ENCODE assay signal across 9 mouse cellular contexts in the genomic region with DNA sequence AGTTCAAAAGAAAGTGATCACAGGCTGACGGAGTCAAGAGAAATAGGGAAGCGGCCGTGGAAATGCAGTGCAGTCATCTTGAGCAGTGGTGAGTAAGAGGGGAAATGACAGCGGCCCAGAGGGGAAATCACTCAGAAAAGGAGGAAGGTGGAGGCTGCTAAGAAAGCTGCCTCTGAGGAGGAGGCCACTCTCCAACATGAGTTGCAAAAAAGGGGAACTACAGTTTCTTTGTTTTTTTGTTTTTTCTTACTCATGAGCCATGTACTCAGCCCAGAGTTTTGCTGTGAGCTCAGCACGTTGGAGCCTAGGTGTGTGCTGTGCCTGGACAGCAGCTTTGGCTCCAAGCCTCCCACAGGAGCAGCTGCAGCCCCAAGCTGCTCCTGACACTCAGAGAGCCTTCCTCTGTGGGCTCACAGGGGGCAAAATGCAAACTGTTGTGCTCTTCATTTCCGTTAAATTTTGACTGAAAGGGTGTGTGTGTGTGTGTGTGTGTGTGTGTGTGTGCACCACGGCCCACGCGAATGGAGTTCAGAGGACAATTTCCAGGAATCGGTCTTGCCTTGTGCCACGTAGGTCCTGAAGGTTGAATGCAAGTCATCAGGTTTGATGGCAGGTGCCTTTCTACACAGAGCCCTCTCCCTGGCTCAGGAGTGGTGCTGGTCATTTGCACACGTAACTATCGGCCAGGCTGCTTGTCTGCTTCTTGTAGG. TPM values are rescaled to one million over a fixed set of nuclear protein-coding genes. Genes with fewer than 3 reads are reported as not detected.
A peak's percentile ranks its signal among the peaks of the same experiment; 100 is the strongest.
DNase-seq lines count a peak whose midpoint lies in the region; ATAC-seq lines count a peak whose summit lies in the region.
"Had no signal": no experiment of that assay in that cellular context is flagged by ENCODE, and none has a peak within 500 bp of the region (broad histone marks: within the 10 kb centered on the region; RNA-seq: fewer than 3 reads in every experiment).

No protein-coding gene starts in this region.

- H3K27me3 ChIP-seq in embryonic facial prominence, embryonic 14.5 days (replicated peaks; ENCODE audit: control insufficient read depth, insufficient read depth, low read length) = no peaks in the 10 kb centered on the region
- H3K27me3 ChIP-seq in embryonic facial prominence, embryonic 10.5 days (replicated peaks; ENCODE audit: low read depth, poor library complexity, severe bottlenecking) = no peaks in the 10 kb centered on the region
- H3K27me3 ChIP-seq in hindbrain, embryonic 14.5 days (ENCODE audit: control insufficient read depth, insufficient read depth, low read length) = no peaks in the 10 kb centered on the region

- H3K9ac ChIP-seq in embryonic facial prominence, embryonic 14.5 days (ENCODE audit: low read depth, low read length) = no peak overlapping the region
- no peak overlapping the region for H3K9ac ChIP-seq in hindbrain, embryonic 14.5 days

- DNase-seq in embryonic facial prominence, embryonic 14.5 days (ENCODE audit: low spot score) = peak; percentile 36
- no peak for DNase-seq in embryonic facial prominence, embryonic 10.5 days (ENCODE audit: low spot score)
- DNase-seq in CD4-positive helper T cell, adult 2 months (ENCODE audit: low read depth, low spot score) = peak; percentile 85
- peak; percentile 35 for DNase-seq in liver
- DNase-seq in ovary, postnatal 14 days (ENCODE audit: low spot score) = no peak
- no peak for DNase-seq in hindbrain, embryonic 14.5 days (ENCODE audit: low spot score)
- DNase-seq in adrenal gland, postnatal 4 days (ENCODE audit: low spot score in 2 of 2) = no peak

- H3K27ac ChIP-seq in embryonic facial prominence, embryonic 14.5 days (replicated peaks; ENCODE audit: low read depth, low read length) = no peak overlapping the region
- no peak overlapping the region for H3K27ac ChIP-seq in embryonic facial prominence, embryonic 10.5 days (replicated peaks)
- no peak overlapping the region for H3K27ac ChIP-seq in hindbrain, embryonic 14.5 days

- ATAC-seq in embryonic facial prominence, embryonic 14.5 days (ENCODE audit: low read depth) = no peak
- ATAC-seq in monocyte, adult 5-6 weeks (replicated peaks; ENCODE audit: insufficient number of reproducible peaks, low FRiP score, low TSS enrichment, poor library complexity, severe bottlenecking) = peak; percentile 89
- no peak for ATAC-seq in hindbrain, embryonic 14.5 days (ENCODE audit: low FRiP score)
- ATAC-seq: midbrain, embryonic 16.5 days had no signal

- no peak overlapping the region for H3K4me3 ChIP-seq in embryonic facial prominence, embryonic 14.5 days (ENCODE audit: low read depth, low read length)
- no peak overlapping the region for H3K4me3 ChIP-seq in embryonic facial prominence, embryonic 10.5 days
- no peak overlapping the region for H3K4me3 ChIP-seq in hindbrain, embryonic 14.5 days (replicated peaks; ENCODE audit: low read length)

- no peaks in the 10 kb centered on the region for H3K4me1 ChIP-seq in embryonic facial prominence, embryonic 14.5 days (ENCODE audit: control insufficient read depth, insufficient read depth, low read length)
- peaks cover 19% of the 10 kb centered on the region for H3K4me1 ChIP-seq in embryonic facial prominence, embryonic 10.5 days
- H3K4me1 ChIP-seq in hindbrain, embryonic 14.5 days (replicated peaks; ENCODE audit: control insufficient read depth, insufficient read depth, low read length) = no peaks in the 10 kb centered on the region

- WGBS in embryonic facial prominence, embryonic 14.5 days = 62% methylated on average over 13 of the region's 13 CpGs
- 67% methylated on average over 13 of the region's 13 CpGs for WGBS in embryonic facial prominence, embryonic 10.5 days
- WGBS in hindbrain, embryonic 14.5 days = 73% methylated on average over 13 of the region's 13 CpGs

- H3K9me3 ChIP-seq in embryonic facial prominence, embryonic 14.5 days (ENCODE audit: control insufficient read depth, low read length) = no peaks in the 10 kb centered on the region
- H3K9me3 ChIP-seq in embryonic facial prominence, embryonic 10.5 days = no peaks in the 10 kb centered on the region
- no peaks in the 10 kb centered on the region for H3K9me3 ChIP-seq in hindbrain, embryonic 14.5 days (ENCODE audit: control insufficient read depth, low read length)

- H3K4me2 ChIP-seq in embryonic facial prominence, embryonic 14.5 days (ENCODE audit: low read depth, low read length) = no peak overlapping the region
- no peak overlapping the region for H3K4me2 ChIP-seq in hindbrain, embryonic 14.5 days (replicated peaks)

- H3K36me3 ChIP-seq in embryonic facial prominence, embryonic 14.5 days (ENCODE audit: control insufficient read depth, insufficient read depth, low read length) = no peaks in the 10 kb centered on the region
- H3K36me3 ChIP-seq in embryonic facial prominence, embryonic 10.5 days (replicated peaks) = no peaks in the 10 kb centered on the region
- no peaks in the 10 kb centered on the region for H3K36me3 ChIP-seq in hindbrain, embryonic 14.5 days (replicated peaks; ENCODE audit: control insufficient read depth, insufficient read depth)

RNA-seq across cellular contexts. Expression of a gene that starts 7.7 kb away (rescaled TPM):
- polyA plus RNA-seq in embryonic facial prominence, embryonic 14.5 days (2014; fragmentation: Nextera tagmentation; extraction: Ambion mirVana) = 0.38 and 1.1 TPM in 2 replicates
- polyA plus RNA-seq in embryonic facial prominence, embryonic 10.5 days (2016; fragmentation: Nextera tagmentation; extraction: Ambion mirVana) = 0.14 and 0.21 TPM in 2 replicates
- total RNA-seq in monocyte, adult 5-6 weeks (2017) = 1.5 to 17.7 TPM (median 9.5 TPM) in 3 replicates
- 0.05 and 0.27 TPM in 2 replicates for polyA plus RNA-seq in hindbrain, embryonic 14.5 days (2014; fragmentation: Nextera tagmentation; extraction: Ambion mirVana)
- total RNA-seq in adrenal gland, postnatal 4 days (2021) = under 1 TPM; 0.22 to 0.25 TPM

RNA-seq across cellular contexts. Expression of a gene that starts 30.8 kb away (rescaled TPM):
- 37.3 and 40.7 TPM in 2 replicates for polyA plus RNA-seq in embryonic facial prominence, embryonic 14.5 days (2014; fragmentation: Nextera tagmentation; extraction: Ambion mirVana)
- polyA plus RNA-seq in embryonic facial prominence, embryonic 10.5 days (2016; fragmentation: Nextera tagmentation; extraction: Ambion mirVana) = 57.9 and 59.1 TPM in 2 replicates
- 9.0 to 17.3 TPM (median 12.8 TPM) in 3 replicates for total RNA-seq in monocyte, adult 5-6 weeks (2017)
- 26.6 and 29.8 TPM in 2 replicates for polyA plus RNA-seq in hindbrain, embryonic 14.5 days (2014; fragmentation: Nextera tagmentation; extraction: Ambion mirVana)
- 10 to 100 TPM; 38.5 to 41.5 TPM for total RNA-seq in adrenal gland, postnatal 4 days (2021)

RNA-seq across cellular contexts. Expression of a gene that starts 30.9 kb away (rescaled TPM):
- 79.2 and 96.2 TPM in 2 replicates for polyA plus RNA-seq in embryonic facial prominence, embryonic 14.5 days (2014; fragmentation: Nextera tagmentation; extraction: Ambion mirVana)
- polyA plus RNA-seq in embryonic facial prominence, embryonic 10.5 days (2016; fragmentation: Nextera tagmentation; extraction: Ambion mirVana) = 220 and 229 TPM in 2 replicates
- 3.1 to 6.5 TPM (median 4.9 TPM) in 3 replicates for total RNA-seq in monocyte, adult 5-6 weeks (2017)
- 18.8 and 19.9 TPM in 2 replicates for polyA plus RNA-seq in hindbrain, embryonic 14.5 days (2014; fragmentation: Nextera tagmentation; extraction: Ambion mirVana)
- 10 to 100 TPM; 22.4 to 22.6 TPM for total RNA-seq in adrenal gland, postnatal 4 days (2021)

RNA-seq across cellular contexts. Expression of a gene that starts 39.1 kb away (rescaled TPM):
- 65.3 and 68.3 TPM in 2 replicates for polyA plus RNA-seq in embryonic facial prominence, embryonic 14.5 days (2014; fragmentation: Nextera tagmentation; extraction: Ambion mirVana)
- 78.7 and 80.1 TPM in 2 replicates for polyA plus RNA-seq in embryonic facial prominence, embryonic 10.5 days (2016; fragmentation: Nextera tagmentation; extraction: Ambion mirVana)
- 190 to 207 TPM (median 193 TPM) in 3 replicates for total RNA-seq in monocyte, adult 5-6 weeks (2017)
- polyA plus RNA-seq in hindbrain, embryonic 14.5 days (2014; fragmentation: Nextera tagmentation; extraction: Ambion mirVana) = 91.7 and 97.4 TPM in 2 replicates
- 10 to 100 TPM; 73.0 to 73.2 TPM for total RNA-seq in adrenal gland, postnatal 4 days (2021)

RNA-seq across cellular contexts. Expression of a gene that starts 55.9 kb away (rescaled TPM):
- 13.1 and 16.0 TPM in 2 replicates for polyA plus RNA-seq in embryonic facial prominence, embryonic 14.5 days (2014; fragmentation: Nextera tagmentation; extraction: Ambion mirVana)
- polyA plus RNA-seq in embryonic facial prominence, embryonic 10.5 days (2016; fragmentation: Nextera tagmentation; extraction: Ambion mirVana) = 25.8 and 27.8 TPM in 2 replicates
- 7.1 to 7.7 TPM (median 7.5 TPM) in 3 replicates for total RNA-seq in monocyte, adult 5-6 weeks (2017)
- polyA plus RNA-seq in hindbrain, embryonic 14.5 days (2014; fragmentation: Nextera tagmentation; extraction: Ambion mirVana) = 17.9 and 18.5 TPM in 2 replicates
- total RNA-seq in adrenal gland, postnatal 4 days (2021) = 10 to 100 TPM; 28.4 to 33.2 TPM

Comparison
In these comparisons a context has a peak if more than half of its experiments do, and no peak if none do; other contexts are left out.
1. DNase-seq: peak in embryonic facial prominence, embryonic 14.5 days (single experiment), CD4-positive helper T cell, adult 2 months (single experiment) and liver (single experiment); none in embryonic facial prominence, embryonic 10.5 days (single experiment), ovary, postnatal 14 days (single experiment), hindbrain, embryonic 14.5 days (single experiment) and adrenal gland, postnatal 4 days (0 of 2).